Mouse (Mus musculus): ENCODE measurements around the gene Vmn2r12. TPM values are rescaled to one million over a fixed set of nuclear protein-coding genes. Genes with fewer than 3 reads are reported as not detected.
"Not testable (repeated sequence)": the region's sequence is repeated elsewhere in the genome, so short reads cannot be mapped to it uniquely, and the experiment has no call there.

Gene Vmn2r12
- polyA plus RNA-seq (2014; fragmentation: Nextera tagmentation; extraction: Ambion mirVana), result not detected in 2 replicates

DNA sequence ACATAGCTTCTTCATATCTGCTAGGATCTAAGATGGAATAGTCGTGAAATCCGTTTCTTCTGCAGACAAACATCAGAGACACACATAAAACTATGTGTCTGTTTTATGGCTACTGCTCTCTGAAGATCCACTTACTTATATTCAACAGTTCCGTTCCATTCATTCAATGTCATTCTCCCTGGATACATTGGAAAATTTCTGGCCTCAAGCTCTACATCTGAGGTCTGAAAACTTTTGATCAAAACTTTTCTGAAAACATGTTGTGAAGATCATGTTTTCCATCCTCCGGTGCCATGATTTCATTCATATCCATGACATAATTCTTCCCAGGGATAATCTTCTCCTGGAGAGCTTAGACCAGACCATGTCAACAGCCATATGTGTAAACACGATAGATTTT is at the start of gene Vmn2r12:
Gene Vmn2r12 (minus strand): TSS at position 101 of the 400 bp plus-strand sequence.
- ATAC-seq (ENCODE audit: low FRiP score, low TSS enrichment); H3K4me1 ChIP-seq (ENCODE audit: control insufficient read depth, insufficient read depth, low read length); H3K27ac ChIP-seq (replicated peaks; ENCODE audit: low read depth, low read length); H3K4me2 ChIP-seq (ENCODE audit: low read length); H3K4me3 ChIP-seq (replicated peaks; ENCODE audit: low read depth, low read length); H3K36me3 ChIP-seq (ENCODE audit: control insufficient read depth, insufficient read depth, low read length); DNase-seq; H3K27me3 ChIP-seq (ENCODE audit: control insufficient read depth, insufficient read depth, low read length); H3K9ac ChIP-seq (replicated peaks; ENCODE audit: low read length): not testable (repeated sequence)
- 88% methylated on average over 5 of the region's 5 CpGs for WGBS
- peaks cover 16% of the 10 kb centered on the region for H3K9me3 ChIP-seq (ENCODE audit: control insufficient read depth, low read length)

DNA sequence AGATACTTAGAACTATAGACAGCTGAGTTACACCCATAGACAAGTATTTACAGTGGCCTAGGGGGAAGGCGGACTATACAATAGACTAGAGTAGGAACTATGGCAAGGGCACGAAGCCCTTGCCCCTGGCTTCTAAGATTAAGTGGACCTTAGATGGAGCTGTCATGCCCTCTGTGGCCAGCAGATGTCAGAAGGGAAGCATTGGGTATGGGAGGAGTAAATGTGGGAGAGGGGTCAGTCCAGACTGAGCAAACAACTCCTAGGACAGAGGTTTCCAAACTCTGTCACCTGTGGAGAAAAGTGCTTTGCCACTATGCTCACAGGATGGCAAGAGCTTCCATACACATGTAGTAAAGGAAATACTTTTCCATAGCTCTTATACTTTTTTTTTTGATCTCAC is 41.8 kb upstream of the Vmn2r12 start:
- Histone ChIP-seq H3K36me3 (ENCODE audit: control insufficient read depth, insufficient read depth, low read length) (no peaks in the 10 kb centered on the region), H3K9me3 (ENCODE audit: control insufficient read depth, low read length) (no peaks in the 10 kb centered on the region), H3K4me3 (replicated peaks; ENCODE audit: low read depth, low read length) (no peak overlapping the region), H3K4me1 (ENCODE audit: control insufficient read depth, insufficient read depth, low read length) (no peaks in the 10 kb centered on the region), H3K27ac (replicated peaks; ENCODE audit: low read depth, low read length) (no peak overlapping the region), H3K4me2 (ENCODE audit: low read length) (no peak overlapping the region), H3K9ac (replicated peaks; ENCODE audit: low read length) (no peak overlapping the region), H3K27me3 (ENCODE audit: control insufficient read depth, insufficient read depth, low read length) (no peaks in the 10 kb centered on the region)
- 76% methylated on average over 2 of the region's 2 CpGs for whole genome bisulfite sequencing
- ATAC-seq (ENCODE audit: low FRiP score, low TSS enrichment) (no peak), DNase-seq (no peak)

DNA sequence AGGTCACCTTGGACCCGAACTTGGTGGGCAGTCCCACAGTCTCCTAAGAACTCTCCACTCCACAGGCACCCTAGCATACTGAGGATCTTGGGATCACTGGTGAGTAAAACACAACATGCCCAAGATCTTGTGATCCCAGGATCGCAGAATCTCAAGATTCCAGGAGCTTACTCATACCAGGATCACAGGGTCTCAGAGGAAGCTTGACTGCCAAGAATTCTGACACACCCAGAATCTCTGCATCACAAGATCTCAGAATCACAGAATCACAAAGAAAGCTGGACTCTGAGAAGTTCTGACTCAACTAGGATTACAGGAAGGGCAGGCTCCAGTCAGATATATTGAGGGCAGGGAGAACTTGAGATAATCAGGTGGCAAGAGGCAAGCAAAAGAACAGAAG is 39.0 kb upstream of the Vmn2r12 start:
- Histone ChIP-seq H3K9me3 (ENCODE audit: control insufficient read depth, low read length) (peaks cover 4% of the 10 kb centered on the region; the same call in 1 of the 2 replicates), H3K9ac (replicated peaks; ENCODE audit: low read length) (no peak overlapping the region), H3K27ac (replicated peaks; ENCODE audit: low read depth, low read length) (no peak overlapping the region), H3K4me3 (replicated peaks; ENCODE audit: low read depth, low read length) (no peak overlapping the region), H3K36me3 (ENCODE audit: control insufficient read depth, insufficient read depth, low read length) (no peaks in the 10 kb centered on the region), H3K27me3 (ENCODE audit: control insufficient read depth, insufficient read depth, low read length) (no peaks in the 10 kb centered on the region), H3K4me2 (ENCODE audit: low read length) (no peak overlapping the region), H3K4me1 (ENCODE audit: control insufficient read depth, insufficient read depth, low read length) (no peaks in the 10 kb centered on the region)
- WGBS, result 71% methylated on average over 2 of the region's 2 CpGs
- no peak for DNase-seq
- ATAC-seq (ENCODE audit: low FRiP score, low TSS enrichment), result no peak

DNA sequence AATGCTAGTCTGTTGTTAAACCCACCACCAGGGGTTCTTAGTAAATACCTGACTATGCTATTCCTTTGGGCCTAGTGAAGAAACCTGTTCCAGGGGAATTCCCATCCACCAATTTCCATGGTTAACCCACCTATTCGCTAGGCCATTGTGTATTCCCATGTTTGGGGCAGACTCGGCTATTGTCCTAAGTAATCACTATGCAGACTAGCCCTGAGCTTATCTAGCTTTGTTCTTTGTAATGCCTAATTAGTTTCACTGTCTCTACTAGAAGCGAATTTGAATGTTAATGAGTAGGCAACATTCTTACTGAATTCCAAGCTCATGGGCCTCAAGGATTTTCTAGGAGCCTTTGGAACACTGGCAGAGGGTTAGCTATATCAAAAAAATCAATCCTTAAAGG is 1.3 kb downstream of the Vmn2r12 start:
- WGBS, result 76% methylated on average over 3 of the region's 3 CpGs
- not testable (repeated sequence) for H3K27me3 ChIP-seq (ENCODE audit: control insufficient read depth, insufficient read depth, low read length); H3K9ac ChIP-seq (replicated peaks; ENCODE audit: low read length); H3K27ac ChIP-seq (replicated peaks; ENCODE audit: low read depth, low read length); DNase-seq; H3K36me3 ChIP-seq (ENCODE audit: control insufficient read depth, insufficient read depth, low read length); H3K4me1 ChIP-seq (ENCODE audit: control insufficient read depth, insufficient read depth, low read length); H3K4me2 ChIP-seq (ENCODE audit: low read length); H3K4me3 ChIP-seq (replicated peaks; ENCODE audit: low read depth, low read length); ATAC-seq (ENCODE audit: low FRiP score, low TSS enrichment)
- H3K9me3 ChIP-seq (ENCODE audit: control insufficient read depth, low read length), result peaks cover 16% of the 10 kb centered on the region

DNA sequence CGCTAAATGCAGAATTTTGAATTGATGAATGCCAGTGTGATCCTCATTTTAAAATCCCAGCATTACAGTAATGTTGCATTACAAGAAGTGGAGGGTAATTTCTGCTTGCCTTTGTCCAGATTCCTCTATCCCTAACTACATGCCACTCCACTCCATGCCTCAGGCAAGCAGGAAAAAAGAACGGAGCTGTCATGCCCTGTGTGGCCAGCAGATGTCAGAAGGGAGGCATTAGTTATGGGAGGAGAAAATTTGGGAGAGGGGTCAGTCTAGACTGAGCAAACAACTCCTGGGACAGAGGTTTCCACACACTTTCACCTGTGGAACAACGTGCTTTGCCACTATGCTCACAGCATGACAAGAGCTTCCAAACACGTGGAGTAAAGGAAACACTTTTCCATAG is 25.7 kb downstream of the Vmn2r12 start:
- not testable (repeated sequence) for ATAC-seq (ENCODE audit: low FRiP score, low TSS enrichment); H3K9me3 ChIP-seq (ENCODE audit: control insufficient read depth, low read length); H3K27ac ChIP-seq (replicated peaks; ENCODE audit: low read depth, low read length); H3K4me2 ChIP-seq (ENCODE audit: low read length); H3K27me3 ChIP-seq (ENCODE audit: control insufficient read depth, insufficient read depth, low read length); H3K9ac ChIP-seq (replicated peaks; ENCODE audit: low read length); H3K36me3 ChIP-seq (ENCODE audit: control insufficient read depth, insufficient read depth, low read length); H3K4me1 ChIP-seq (ENCODE audit: control insufficient read depth, insufficient read depth, low read length); DNase-seq; H3K4me3 ChIP-seq (replicated peaks; ENCODE audit: low read depth, low read length)
- WGBS, result 51% methylated on average over 4 of the region's 4 CpGs

DNA sequence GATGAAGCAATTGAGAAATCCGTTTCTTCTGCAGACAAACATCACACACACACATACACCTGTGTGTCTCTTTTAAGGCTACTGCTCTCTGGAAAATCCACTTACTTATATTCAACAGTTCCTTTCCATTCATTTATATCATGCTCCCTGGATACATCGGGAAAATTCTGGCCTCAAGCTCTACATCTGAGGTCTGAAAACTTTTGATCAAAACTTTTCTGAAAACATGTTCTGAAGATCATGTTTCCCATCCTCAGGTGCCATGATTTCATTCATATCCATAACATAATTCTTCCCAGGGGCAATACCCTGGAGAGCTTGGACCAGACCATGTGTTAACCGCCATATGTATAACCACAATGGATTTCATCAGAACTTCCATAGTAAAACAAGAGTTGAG is 38.3 kb downstream of the Vmn2r12 start, which contains the start of gene Vmn2r11:
Gene Vmn2r11 (minus strand): TSS at position 101 of the 400 bp plus-strand sequence.
- not testable (repeated sequence) for ATAC-seq (ENCODE audit: low FRiP score, low TSS enrichment); H3K9ac ChIP-seq (replicated peaks; ENCODE audit: low read length); DNase-seq; H3K4me3 ChIP-seq (replicated peaks; ENCODE audit: low read depth, low read length); H3K36me3 ChIP-seq (ENCODE audit: control insufficient read depth, insufficient read depth, low read length); H3K4me1 ChIP-seq (ENCODE audit: control insufficient read depth, insufficient read depth, low read length); H3K27me3 ChIP-seq (ENCODE audit: control insufficient read depth, insufficient read depth, low read length); H3K27ac ChIP-seq (replicated peaks; ENCODE audit: low read depth, low read length); H3K4me2 ChIP-seq (ENCODE audit: low read length)
- 85% methylated on average over 3 of the region's 3 CpGs for WGBS
- peaks cover 19% of the 10 kb centered on the region; the same call in 1 of the 2 replicates for H3K9me3 ChIP-seq (ENCODE audit: control insufficient read depth, low read length)

DNA sequence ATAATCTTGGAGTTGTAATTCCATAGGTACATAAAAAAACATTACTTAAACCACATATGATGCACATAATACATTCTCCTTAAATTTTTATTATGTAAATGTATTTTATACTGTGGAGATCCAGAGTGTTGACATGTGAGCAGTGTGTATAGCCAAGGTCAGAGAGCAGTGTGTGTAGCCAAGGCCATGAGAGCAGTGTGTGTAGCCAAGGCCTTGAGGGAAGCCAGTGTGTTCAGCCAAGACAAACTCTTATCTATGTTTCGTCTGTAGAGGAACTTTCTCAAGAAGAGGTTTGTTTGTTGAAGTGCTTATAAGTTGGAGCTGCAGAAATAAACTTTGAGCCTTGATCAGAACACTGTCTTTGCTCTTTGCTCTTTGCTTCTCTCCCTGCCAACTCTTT is 42.5 kb downstream of the Vmn2r12 start:
- no peak for DNase-seq
- Histone ChIP-seq H3K4me1 (ENCODE audit: control insufficient read depth, insufficient read depth, low read length) (no peaks in the 10 kb centered on the region), H3K27me3 (ENCODE audit: control insufficient read depth, insufficient read depth, low read length) (no peaks in the 10 kb centered on the region), H3K27ac (replicated peaks; ENCODE audit: low read depth, low read length) (no peak overlapping the region), H3K9me3 (ENCODE audit: control insufficient read depth, low read length) (peaks cover 10% of the 10 kb centered on the region; the same call in 1 of the 2 replicates), H3K9ac (replicated peaks; ENCODE audit: low read length) (no peak overlapping the region), H3K4me2 (ENCODE audit: low read length) (no peak overlapping the region), H3K4me3 (replicated peaks; ENCODE audit: low read depth, low read length) (no peak overlapping the region), H3K36me3 (ENCODE audit: control insufficient read depth, insufficient read depth, low read length) (no peaks in the 10 kb centered on the region)
- no peak for ATAC-seq (ENCODE audit: low FRiP score, low TSS enrichment)
- 82% methylated on average over 1 of the region's 1 CpGs for WGBS

Other genes with a start within 250 kb of the Vmn2r12 start
- gene Vmn2r9, start 245.3 kb downstream of the Vmn2r12 start, polyA plus RNA-seq (2014; fragmentation: Nextera tagmentation; extraction: Ambion mirVana), result not detected in 2 replicates
- gene Vmn2r10, start 91.4 kb downstream of the Vmn2r12 start, polyA plus RNA-seq (2014; fragmentation: Nextera tagmentation; extraction: Ambion mirVana), result not detected in 2 replicates
- gene Vmn2r11, start 38.4 kb downstream of the Vmn2r12 start, polyA plus RNA-seq (2014; fragmentation: Nextera tagmentation; extraction: Ambion mirVana), result not detected in 2 replicates
- gene Vmn2r13, start 94.2 kb upstream of the Vmn2r12 start, polyA plus RNA-seq (2014; fragmentation: Nextera tagmentation; extraction: Ambion mirVana), result not detected in 2 replicates
- gene Vmn2r14, start 126.8 kb upstream of the Vmn2r12 start, polyA plus RNA-seq (2014; fragmentation: Nextera tagmentation; extraction: Ambion mirVana), result not detected in 2 replicates
- gene Vmn2r15, start 199.7 kb upstream of the Vmn2r12 start, polyA plus RNA-seq (2014; fragmentation: Nextera tagmentation; extraction: Ambion mirVana), result not detected in 2 replicates
- not detected in 2 replicates for gene Vmn2r16, start 232.2 kb upstream of the Vmn2r12 start, polyA plus RNA-seq (2014; fragmentation: Nextera tagmentation; extraction: Ambion mirVana)

All from midbrain, embryonic 14.5 days (tissue).